Mouse (Mus musculus) midbrain, embryonic 14.5 days (tissue): ENCODE data around the gene Khnyn. TPM values are rescaled to one million over a fixed set of nuclear protein-coding genes. Genes with fewer than 3 reads are reported as not detected.

ENCODE experiments used
- ATAC-seq: fragments of 200-750 bp; cut with Nextera tagmentation; 2 replicates; pipeline ENCODE4 v1.8.0; 2017; ENCODE audit warnings: moderate number of reproducible peaks, moderate library complexity; ENCODE audit not compliant: low FRiP score, low TSS enrichment
- DNase-seq: peaks from one replicate; pipeline ENCODE4 v3.0.0-alpha.2; 2015
- H3K27ac ChIP-seq: fragments of 300-500 bp; sonication (generic); replicated peaks from 2 replicates; pipeline ENCODE4 v1.5.1; 2014; ENCODE audit warnings: mild to moderate bottlenecking, low read depth, low read length, moderate library complexity
- H3K27me3 ChIP-seq: fragments of 300-500 bp; sonication (generic); 2 replicates; pipeline ENCODE4 v1.6.1; 2014; ENCODE audit warnings: low read length, control low read depth, mixed read lengths; ENCODE audit not compliant: control insufficient read depth, insufficient read depth
- H3K36me3 ChIP-seq: fragments of 300-500 bp; sonication (generic); 2 replicates; pipeline ENCODE4 v1.6.1; 2014; ENCODE audit warnings: low read length, control low read depth; ENCODE audit not compliant: control insufficient read depth, insufficient read depth
- H3K4me1 ChIP-seq: fragments of 300-500 bp; sonication (generic); 2 replicates; pipeline ENCODE4 v1.6.1; 2014; ENCODE audit warnings: mild to moderate bottlenecking, antibody characterized with exemption, low read length, control low read depth; ENCODE audit not compliant: control insufficient read depth, insufficient read depth
- H3K4me2 ChIP-seq: fragments of 300-500 bp; sonication (generic); 2 replicates; pipeline ENCODE4 v1.6.1; 2014; ENCODE audit warnings: mild to moderate bottlenecking, low read length, moderate library complexity
- H3K4me3 ChIP-seq: fragments of 300-500 bp; sonication (generic); replicated peaks from 2 replicates; pipeline ENCODE4 v1.5.1; 2014; ENCODE audit warnings: low read depth, low read length
- H3K9ac ChIP-seq: fragments of 300-500 bp; sonication (generic); replicated peaks from 2 replicates; pipeline ENCODE4 v1.6.1; 2014; ENCODE audit warnings: mild to moderate bottlenecking, low read length, moderate library complexity
- H3K9me3 ChIP-seq: fragments of 300-500 bp; sonication (generic); 2 replicates; pipeline ENCODE4 v1.6.1; 2016; ENCODE audit warnings: low read length, control low read depth, mixed read lengths; ENCODE audit not compliant: control insufficient read depth
- WGBS: fragments of 180-500 bp; shearing (Covaris S2); extraction: QIAGEN DNeasy Blood & Tissue Kit; methylation state at CpG from one replicate; pipeline ENCODE4 v1.1.7; 2014; 5-methylcytosine and 5-hydroxymethylcytosine counted together
- polyA plus RNA-seq: library from polyadenylated mRNA; unstranded; fragments of >200 nt; fragmentation: Nextera tagmentation; extraction: Ambion mirVana; gene quantifications from 2 replicates; pipeline ENCODE4 v1.2.1, GENCODE M21; 2014

The Khnyn gene
- polyA plus RNA-seq, 1 experiment from 2014 or later = 7.1 TPM

GRCm38 (mm10) chr14:55886571-55887382, 2.0 kb downstream of the Khnyn start:
- Histone ChIP-seq H3K9ac (no peak overlapping the region), H3K4me1 (peaks cover 12% of the 10 kb centered on the region), H3K36me3 (peaks cover 45% of the 10 kb centered on the region), H3K27ac (no peak overlapping the region), H3K27me3 (no peaks in the 10 kb centered on the region), H3K4me3 (no peak overlapping the region), H3K4me2 (no peak overlapping the region), H3K9me3 (no peaks in the 10 kb centered on the region)
- DNase-seq = no peak
- no peak for ATAC-seq
- WGBS = 85% methylated on average over 24 of the region's 24 CpGs

GRCm38 (mm10) chr14:55897671-55898070, 12.9 kb downstream of the Khnyn start:
- ATAC-seq (no peak), DNase-seq (no peak)

GRCm38 (mm10) chr14:55898947-55899346, 14.2 kb downstream of the Khnyn start:
- H3K36me3 ChIP-seq = peaks cover 44% of the 10 kb centered on the region
- DNase-seq = no peak
- peak overlapping the region; percentile 59 for H3K4me2 ChIP-seq
- peak overlapping the region; percentile 55 for H3K4me3 ChIP-seq
- no peaks in the 10 kb centered on the region for H3K27me3 ChIP-seq
- H3K9me3 ChIP-seq = no peaks in the 10 kb centered on the region
- H3K4me1 ChIP-seq = peaks cover 14% of the 10 kb centered on the region
- ATAC-seq = no peak
- peak overlapping the region; percentile 86; the same call in 1 of the 2 replicates for H3K9ac ChIP-seq
- 87% methylated on average over 7 of the region's 7 CpGs for WGBS
- no peak overlapping the region for H3K27ac ChIP-seq

More at GRCm38 (mm10) chr14:55897671-55898070, 12.9 kb downstream of the Khnyn start:
- Histone ChIP-seq H3K4me2 (no peak overlapping the region), H3K36me3 (peaks cover 52% of the 10 kb centered on the region), H3K27me3 (no peaks in the 10 kb centered on the region), H3K4me1 (peaks cover 14% of the 10 kb centered on the region), H3K9ac (no peak overlapping the region), H3K4me3 (no peak overlapping the region), H3K27ac (no peak overlapping the region), H3K9me3 (no peaks in the 10 kb centered on the region)
- WGBS = 94% methylated on average over 12 of the region's 12 CpGs

GRCm38 (mm10) chr14:55899701-55900413, 15.1 kb downstream of the Khnyn start, which contains the start of gene Sdr39u1:
Gene Sdr39u1, minus strand, starts transcription at chr14:55900293.
- peak; percentile 94 for ATAC-seq
- 2% methylated on average over 39 of the region's 39 CpGs for WGBS
- DNase-seq = peak; percentile 96

GRCm38 (mm10) chr14:55900414-55900755, 15.6 kb downstream of the Khnyn start:
- peak; percentile 40; the same call in 1 of the 2 replicates for ATAC-seq
- 7% methylated on average over 12 of the region's 12 CpGs for WGBS
- DNase-seq = no peak
- peak overlapping the region; percentile 80 for H3K27ac ChIP-seq
- peak overlapping the region; percentile 86 for H3K9ac ChIP-seq
- no peaks in the 10 kb centered on the region for H3K9me3 ChIP-seq
- H3K36me3 ChIP-seq = peaks cover 30% of the 10 kb centered on the region
- H3K4me3 ChIP-seq = peak overlapping the region; percentile 55
- no peaks in the 10 kb centered on the region for H3K27me3 ChIP-seq
- H3K4me1 ChIP-seq = peaks cover 14% of the 10 kb centered on the region
- H3K4me2 ChIP-seq = peak overlapping the region; percentile 59

More at GRCm38 (mm10) chr14:55899701-55900413, 15.1 kb downstream of the Khnyn start, which contains the start of gene Sdr39u1:
- H3K36me3 ChIP-seq = peaks cover 35% of the 10 kb centered on the region
- H3K27me3 ChIP-seq = no peaks in the 10 kb centered on the region
- no peaks in the 10 kb centered on the region for H3K9me3 ChIP-seq
- peak within 1 kb of the TSS; percentile 80 for H3K27ac ChIP-seq
- H3K9ac ChIP-seq = peak within 1 kb of the TSS; percentile 86
- H3K4me3 ChIP-seq = peak within 1 kb of the TSS; percentile 55
- peak within 1 kb of the TSS; percentile 59 for H3K4me2 ChIP-seq
- peaks cover 14% of the 10 kb centered on the region for H3K4me1 ChIP-seq

GRCm38 (mm10) chr14:55905518-55905917, 20.8 kb downstream of the Khnyn start:
- Histone ChIP-seq H3K9ac (no peak overlapping the region), H3K4me2 (no peak overlapping the region), H3K36me3 (no peaks in the 10 kb centered on the region), H3K27ac (no peak overlapping the region), H3K4me3 (no peak overlapping the region), H3K9me3 (no peaks in the 10 kb centered on the region), H3K4me1 (peaks cover 6% of the 10 kb centered on the region), H3K27me3 (no peaks in the 10 kb centered on the region)
- WGBS = 25% methylated on average over 1 of the region's 1 CpGs
- ATAC-seq = no peak
- no peak for DNase-seq

- no peak overlapping the region for H3K27ac ChIP-seq
- H3K36me3 ChIP-seq = no peaks in the 10 kb centered on the region
- no peak overlapping the region for H3K4me3 ChIP-seq
- H3K9ac ChIP-seq = no peak overlapping the region
- no peak for DNase-seq
- no peaks in the 10 kb centered on the region for H3K9me3 ChIP-seq
- H3K4me1 ChIP-seq = no peaks in the 10 kb centered on the region
- no peak for ATAC-seq
- H3K4me2 ChIP-seq = no peak overlapping the region
- H3K27me3 ChIP-seq = no peaks in the 10 kb centered on the region
- WGBS = 63% methylated on average over 4 of the region's 4 CpGs
These were observed 28.7 kb downstream of the Khnyn start for GRCm38 (mm10) chr14:55913406-55913805.

- Histone ChIP-seq H3K9ac (0 out of 2 replicates have a peak overlapping the region, but pooled peaks have one; percentile 27), H3K9me3 (no peaks in the 10 kb centered on the region), H3K27me3 (no peaks in the 10 kb centered on the region), H3K27ac (no peak overlapping the region), H3K36me3 (no peaks in the 10 kb centered on the region), H3K4me1 (no peaks in the 10 kb centered on the region), H3K4me2 (peak overlapping the region; percentile 35; the same call in 1 of the 2 replicates), H3K4me3 (no peak overlapping the region)
- ATAC-seq (peak; percentile 78; the same call in 1 of the 2 replicates), DNase-seq (peak; percentile 97)
- 42% methylated on average over 14 of the region's 14 CpGs for WGBS
These were observed 33.7 kb downstream of the Khnyn start for GRCm38 (mm10) chr14:55918240-55919082.
